Mouse (Mus musculus): ENCODE data around the gene Kcnn1.

- TF ChIP-seq CTCF (IDR thresholded peaks at IDR 0.05; ENCODE audit: control insufficient read depth, insufficient read depth, insufficient replicate concordance, low read depth, low read length) (no peak), POLR2A (IDR thresholded peaks at IDR 0.05; ENCODE audit: control insufficient read depth, low read depth, low read length) (no peak)
Observed at GRCm38 (mm10) chr8:70833018-70833482, 30.0 kb downstream of the Kcnn1 start.
